Mouse (Mus musculus) liver, adult 2 months (tissue): ENCODE results near the gene Mzf1. TPM values are rescaled to one million over a fixed set of nuclear protein-coding genes. Genes with fewer than 3 reads are reported as not detected.

Source experiments
- DNase-seq: peaks from one replicate; pipeline ENCODE4 v3.0.0-alpha.2; 2011; ENCODE audit warnings: low read depth, low spot score; ENCODE audit errors: extremely low read depth
- H3K27ac ChIP-seq: fragments of 200-500 bp; replicated peaks from 2 replicates; pipeline ENCODE4 v1.5.1; 2012; ENCODE audit warnings: low read depth, mild to moderate bottlenecking, control low read depth, inconsistent platforms, low read length; ENCODE audit not compliant: insufficient read depth
- H3K27me3 ChIP-seq: fragments of 200-500 bp; 2 replicates; pipeline ENCODE4 v1.6.1; 2012; ENCODE audit warnings: mild to moderate bottlenecking, moderate library complexity, low read length, inconsistent platforms; ENCODE audit not compliant: control insufficient read depth, insufficient read depth
- H3K36me3 ChIP-seq: fragments of 200-500 bp; 2 replicates; pipeline ENCODE4 v1.6.1; 2012; ENCODE audit warnings: low read length, inconsistent platforms; ENCODE audit not compliant: control insufficient read depth, insufficient read depth
- H3K4me1 ChIP-seq: fragments of 200-500 bp; 2 replicates; pipeline ENCODE4 v1.6.1; 2011; ENCODE audit warnings: low read length; ENCODE audit not compliant: control insufficient read depth, insufficient read depth
- H3K4me3 ChIP-seq: fragments of 200-500 bp; 2 replicates; pipeline ENCODE4 v1.5.1; 2011; ENCODE audit warnings: low read depth, mild to moderate bottlenecking, control low read depth, low read length, moderate library complexity; ENCODE audit not compliant: insufficient read depth
- H3K79me2 ChIP-seq: fragments of 200-500 bp; 2 replicates; pipeline ENCODE4 v1.6.1; 2012; ENCODE audit warnings: inconsistent platforms, mild to moderate bottlenecking, low read length, moderate library complexity; ENCODE audit not compliant: control insufficient read depth, insufficient read depth
- H3K9ac ChIP-seq: fragments of 200-500 bp; 2 replicates; pipeline ENCODE4 v1.6.1; 2012; ENCODE audit warnings: low read depth, mild to moderate bottlenecking, control low read depth, inconsistent platforms, low read length
- CTCF ChIP-seq: fragments of 200-500 bp; IDR thresholded peaks from 2 replicates; pipeline ENCODE4 v1.5.1; 2011; ENCODE audit warnings: low read depth, low read length, control low read depth
- POLR2A ChIP-seq: fragments of 200-500 bp; IDR thresholded peaks from 2 replicates; pipeline ENCODE4 v1.6.1; 2011; ENCODE audit warnings: low read length, control low read depth; ENCODE audit not compliant: insufficient read depth; ENCODE audit errors: extremely low read depth
- WGBS: fragments of 180-500 bp; shearing (Covaris S2); methylation state at CpG from one replicate; pipeline ENCODE4 v1.1.7; 2018; 5-methylcytosine and 5-hydroxymethylcytosine counted together
- polyA plus RNA-seq: library from polyadenylated mRNA; depleted of rRNA; stranded (reverse); fragments of >200 nt; gene quantifications from 2 replicates; pipeline ENCODE4 v1.2.3, GENCODE M21; 2012
- total RNA-seq: library from RNA; depleted of rRNA; stranded (reverse); fragments of >200 nt; gene quantifications from 2 replicates; pipeline ENCODE4 v1.2.3, GENCODE M21; 2014

The Mzf1 gene
- total and polyA plus RNA-seq, 2 experiments: 0.18 to 0.54 TPM

DNA sequence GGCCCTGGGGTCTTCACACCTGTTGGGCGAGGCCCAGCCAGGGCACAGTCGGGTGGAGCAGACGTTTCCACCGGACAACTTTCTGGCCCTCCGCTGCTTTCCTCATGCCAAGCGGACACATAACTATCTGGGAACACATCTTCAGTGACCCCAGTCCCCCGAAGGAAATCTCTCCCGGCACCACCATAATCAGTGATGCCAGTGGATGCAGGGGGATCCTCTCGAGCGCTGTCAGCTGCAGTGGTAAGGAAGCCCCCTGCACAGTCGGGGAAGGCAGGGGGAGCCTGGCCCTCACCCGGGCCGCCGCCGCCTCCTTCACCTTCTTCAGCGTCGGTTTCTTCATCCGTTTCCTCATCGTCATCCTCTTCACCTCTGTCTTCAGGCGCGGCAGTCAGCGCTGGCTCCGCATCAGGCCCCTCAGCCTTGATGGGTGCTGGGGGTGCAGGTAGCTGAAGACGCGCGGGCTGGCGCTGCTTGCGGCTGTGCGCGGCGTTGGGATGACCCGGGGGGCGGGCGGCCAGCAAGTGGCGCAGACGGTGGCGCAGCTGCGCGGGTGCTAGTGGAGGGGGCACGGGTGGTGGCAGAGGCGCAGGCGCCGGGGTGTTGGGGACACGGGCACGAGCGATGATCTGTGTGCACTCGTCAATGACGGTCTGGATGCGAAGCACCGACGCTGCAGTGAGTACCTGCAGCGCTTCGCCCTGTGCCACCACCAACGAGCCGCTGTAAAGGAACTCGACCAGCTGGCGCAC lies 47.0 kb downstream of the Mzf1 start:
- H3K79me2 ChIP-seq: no peaks in the 10 kb centered on the region
- no peak overlapping the region for H3K4me3 ChIP-seq
- peaks cover 18% of the 10 kb centered on the region for H3K36me3 ChIP-seq
- H3K4me1 ChIP-seq: peaks cover 10% of the 10 kb centered on the region
- DNase-seq: no peak
- no peak overlapping the region for H3K9ac ChIP-seq
- TF ChIP-seq POLR2A (0 out of 2 replicates have a peak, but pooled peaks have one; percentile 20), CTCF (0 out of 2 replicates have a peak, but pooled peaks have one; percentile 9)
- 83% methylated on average over 57 of the region's 57 CpGs for WGBS
- H3K27me3 ChIP-seq: no peaks in the 10 kb centered on the region
- H3K27ac ChIP-seq: no peak overlapping the region

DNA sequence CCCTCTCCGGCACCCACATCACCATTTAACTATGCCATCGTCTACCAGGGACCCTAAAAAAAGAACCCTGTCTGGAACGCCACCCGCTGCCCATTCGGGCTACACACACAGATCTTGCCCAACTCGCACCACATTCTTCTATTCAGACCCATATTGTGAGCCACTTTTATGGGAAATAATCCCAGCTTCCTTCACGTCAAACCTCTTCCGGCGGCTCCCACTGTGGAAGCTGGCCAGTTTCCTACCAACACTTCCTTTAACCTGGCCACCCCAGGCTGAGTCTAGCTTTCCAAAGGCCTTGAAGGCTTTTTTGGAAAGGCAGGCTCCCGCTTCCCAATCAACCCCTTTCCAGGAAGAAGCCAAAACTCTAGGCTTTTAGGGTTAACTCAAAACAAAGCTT lies 48.0 kb downstream of the Mzf1 start:
- Histone ChIP-seq H3K4me3 (no peak overlapping the region), H3K36me3 (peaks cover 19% of the 10 kb centered on the region), H3K79me2 (no peaks in the 10 kb centered on the region), H3K27me3 (no peaks in the 10 kb centered on the region), H3K4me1 (peaks cover 10% of the 10 kb centered on the region), H3K9ac (no peak overlapping the region), H3K27ac (no peak overlapping the region)
- no peak for TF ChIP-seq CTCF
- WGBS: 81% methylated on average over 10 of the region's 10 CpGs
- no peak for DNase-seq

DNA sequence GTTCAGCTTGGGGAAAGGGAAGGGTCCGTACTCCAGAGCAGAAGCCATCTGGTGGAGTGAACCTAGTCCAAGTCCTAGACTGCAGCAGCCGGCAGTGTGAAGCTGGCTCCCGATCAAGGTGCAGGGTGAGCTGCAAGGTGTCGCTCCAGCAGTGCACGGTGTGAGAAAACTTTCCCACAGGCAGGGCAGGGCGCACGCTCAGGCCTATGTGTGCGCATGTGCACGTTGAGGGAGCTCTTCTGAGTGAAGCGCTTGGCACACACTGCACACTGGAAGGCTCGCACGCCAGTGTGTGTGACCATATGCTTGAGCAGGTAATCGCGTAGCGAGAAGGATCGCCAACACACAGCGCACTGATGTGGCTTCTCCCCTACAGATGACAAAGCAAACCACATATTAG lies 48.6 kb downstream of the Mzf1 start:
- 84% methylated on average over 17 of the region's 17 CpGs for WGBS
- no peak for TF ChIP-seq POLR2A
- TF ChIP-seq CTCF: no peak
- H3K27me3 ChIP-seq: no peaks in the 10 kb centered on the region
- no peak overlapping the region for H3K4me3 ChIP-seq
- no peaks in the 10 kb centered on the region for H3K79me2 ChIP-seq
- peaks cover 19% of the 10 kb centered on the region for H3K36me3 ChIP-seq
- no peak overlapping the region for H3K9ac ChIP-seq
- DNase-seq: no peak
- H3K4me1 ChIP-seq: peaks cover 10% of the 10 kb centered on the region
- no peak overlapping the region for H3K27ac ChIP-seq

DNA sequence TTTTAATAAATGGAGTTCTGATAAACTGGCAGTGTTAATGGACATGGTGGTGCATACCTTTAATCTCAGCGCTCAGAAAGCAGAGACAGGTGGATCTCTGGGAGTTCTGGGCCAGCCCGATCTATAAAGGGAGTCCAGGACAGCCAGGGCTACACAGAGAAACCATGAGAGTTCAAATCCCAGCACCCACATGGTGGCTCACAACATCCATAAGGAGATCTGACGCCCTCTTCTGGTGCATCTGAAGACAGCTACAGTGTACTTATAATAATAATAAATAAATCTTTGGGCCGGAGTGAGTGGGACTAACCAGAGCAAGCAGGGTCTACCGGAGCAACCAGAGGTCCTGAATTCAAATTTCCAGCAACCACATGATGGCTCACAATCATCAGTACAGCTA lies 51.2 kb downstream of the Mzf1 start:
- Histone ChIP-seq H3K9ac (no peak overlapping the region), H3K79me2 (no peaks in the 10 kb centered on the region; the same call in 1 of the 2 replicates), H3K36me3 (peaks cover 19% of the 10 kb centered on the region), H3K27me3 (no peaks in the 10 kb centered on the region), H3K4me1 (peaks cover 5% of the 10 kb centered on the region), H3K4me3 (no peak overlapping the region), H3K27ac (no peak overlapping the region)
- WGBS: 81% methylated on average over 5 of the region's 5 CpGs
- TF ChIP-seq POLR2A: no peak
- TF ChIP-seq CTCF: no peak
- no peak for DNase-seq

DNA sequence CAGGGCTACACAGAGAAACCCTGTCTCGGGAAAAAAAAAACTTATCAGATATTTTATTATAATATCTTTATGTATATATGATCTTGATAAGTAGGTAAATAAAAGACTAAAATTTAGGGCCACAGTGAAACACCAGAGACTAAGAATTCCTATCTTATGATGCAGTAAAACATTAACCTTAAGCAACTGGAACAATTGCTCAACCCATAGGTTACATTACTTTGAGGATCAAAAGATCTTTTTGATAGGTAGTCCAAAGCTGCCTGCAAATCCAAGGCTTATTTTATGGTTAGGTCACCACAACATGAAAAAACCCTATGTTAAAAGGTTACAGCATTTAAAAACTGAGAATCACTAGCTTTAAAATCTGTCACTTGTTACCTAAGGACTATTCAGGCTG lies 53.0 kb downstream of the Mzf1 start:
- peak; percentile 88 for DNase-seq

DNA sequence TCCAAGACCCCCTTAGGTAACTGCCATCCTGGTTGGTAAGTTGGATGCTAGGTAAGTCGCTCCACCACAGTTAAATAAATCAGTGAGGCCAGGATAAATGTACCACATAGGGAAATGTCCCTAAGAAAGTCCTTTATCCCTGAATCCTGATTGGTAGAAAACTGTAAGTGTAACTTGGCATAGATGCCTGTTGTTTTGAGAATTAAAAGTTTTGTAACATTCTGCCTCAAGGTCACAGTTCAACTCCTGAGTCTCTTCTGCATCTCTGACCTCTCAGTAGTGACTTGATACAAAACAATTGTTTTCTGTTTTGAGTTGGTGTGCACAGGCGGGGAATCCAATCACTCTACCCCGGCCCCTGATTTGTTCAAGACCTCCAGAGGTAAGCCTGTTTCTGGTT lies 55.7 kb downstream of the Mzf1 start, which contains the start of gene Trim28:
Gene Trim28 (plus strand): TSS at position 264 of the 400 bp plus-strand sequence.
- DNase-seq: peak; percentile 93
- TF ChIP-seq POLR2A (no peak), CTCF (no peak)
- H3K4me1 ChIP-seq: peaks cover 15% of the 10 kb centered on the region
- H3K79me2 ChIP-seq: peaks cover 4% of the 10 kb centered on the region; the same call in 1 of the 2 replicates
- peak within 1 kb of the TSS; percentile 91 for H3K9ac ChIP-seq
- H3K36me3 ChIP-seq: peaks cover 17% of the 10 kb centered on the region
- peak within 1 kb of the TSS; percentile 93 for H3K4me3 ChIP-seq
- no peaks in the 10 kb centered on the region for H3K27me3 ChIP-seq
- WGBS: 21% methylated on average over 3 of the region's 3 CpGs
- H3K27ac ChIP-seq: peak within 1 kb of the TSS; percentile 98

More for the DNA sequence above, 53.0 kb downstream of the Mzf1 start:
- H3K4me1 ChIP-seq: peaks cover 5% of the 10 kb centered on the region
- H3K79me2 ChIP-seq: peaks cover 4% of the 10 kb centered on the region; the same call in 1 of the 2 replicates
- H3K9ac ChIP-seq: no peak overlapping the region
- H3K27ac ChIP-seq: peak overlapping the region; percentile 47
- peaks cover 19% of the 10 kb centered on the region for H3K36me3 ChIP-seq
- WGBS: 21% methylated on average over 1 of the region's 1 CpGs
- no peaks in the 10 kb centered on the region for H3K27me3 ChIP-seq
- peak overlapping the region; percentile 43; the same call in 1 of the 2 replicates for H3K4me3 ChIP-seq
- TF ChIP-seq POLR2A: no peak
- TF ChIP-seq CTCF: no peak
